Mouse (Mus musculus) embryo, embryonic 11.5 days (tissue): ENCODE results near the gene Cyp4a14.
"Not testable (repeated sequence)": the region's sequence is repeated elsewhere in the genome, so short reads cannot be mapped to it uniquely, and the experiment has no call there.

Experiments used
- DNase-seq: peaks from one replicate; pipeline ENCODE4 v3.0.0-alpha.2; 2012; ENCODE audit warnings: low read depth, low spot score

Gene Cyp4a14

DNA sequence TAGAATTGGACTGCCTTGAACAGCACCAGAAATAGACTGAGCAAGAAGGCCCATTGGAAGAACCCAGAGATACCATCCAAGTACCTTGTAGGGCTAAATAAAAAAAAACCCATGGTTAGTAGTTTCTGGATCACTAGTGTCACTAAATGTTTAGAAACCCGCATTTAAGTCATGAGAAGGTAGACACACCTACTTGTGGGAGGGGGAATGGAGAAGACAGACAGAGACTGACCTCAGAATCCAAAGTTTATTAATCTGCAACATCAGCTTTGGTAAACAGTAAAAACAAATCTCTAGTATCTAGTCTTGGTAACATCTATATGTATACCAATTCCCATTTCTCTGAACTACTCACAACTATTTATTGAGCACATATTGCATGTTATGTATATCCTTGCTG, at the start of gene Cyp4a14:
TSS of gene Cyp4a14 (minus strand) at position 142 of the 400 bp plus-strand sequence.
- DNase-seq: no peak

DNA sequence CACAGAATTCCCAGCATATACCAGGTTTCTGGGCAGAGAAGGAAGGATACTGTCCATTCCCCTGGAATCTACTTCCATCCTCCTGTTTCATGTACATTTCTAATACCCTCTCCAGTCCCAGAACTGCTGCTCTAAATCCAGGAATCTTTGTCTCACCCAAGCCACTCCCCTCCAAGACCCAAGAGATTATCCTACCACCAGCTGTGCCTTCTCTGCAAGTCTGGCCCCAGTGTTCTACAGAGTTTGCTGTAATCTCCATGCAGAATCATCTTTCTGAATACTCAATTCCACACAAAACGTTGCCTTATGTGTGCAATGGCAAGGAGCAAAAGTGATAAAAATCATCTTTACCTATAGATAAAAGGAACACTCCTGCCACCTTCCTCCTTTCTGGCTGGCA, 49.2 kb upstream of the Cyp4a14 start:
- DNase-seq: no peak

DNA sequence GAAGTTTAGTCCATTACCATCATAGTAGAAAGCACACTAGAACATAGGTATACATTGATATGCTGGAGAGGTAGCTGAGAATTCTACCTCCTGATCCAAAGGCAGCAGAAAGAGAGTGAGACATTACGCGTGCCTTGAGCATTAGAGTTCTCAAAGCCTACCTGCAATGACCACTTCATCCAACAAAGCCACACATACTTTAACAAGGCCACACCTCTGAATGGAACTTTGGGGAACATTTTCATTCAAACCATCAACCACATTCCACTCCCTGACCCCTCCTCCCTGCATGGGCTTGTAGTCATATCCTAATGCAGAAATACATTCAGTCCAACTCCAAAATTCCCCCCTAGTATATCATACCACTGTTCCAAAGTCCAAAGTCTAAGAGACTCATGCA, 25.8 kb upstream of the Cyp4a14 start:
- DNase-seq: no peak

DNA sequence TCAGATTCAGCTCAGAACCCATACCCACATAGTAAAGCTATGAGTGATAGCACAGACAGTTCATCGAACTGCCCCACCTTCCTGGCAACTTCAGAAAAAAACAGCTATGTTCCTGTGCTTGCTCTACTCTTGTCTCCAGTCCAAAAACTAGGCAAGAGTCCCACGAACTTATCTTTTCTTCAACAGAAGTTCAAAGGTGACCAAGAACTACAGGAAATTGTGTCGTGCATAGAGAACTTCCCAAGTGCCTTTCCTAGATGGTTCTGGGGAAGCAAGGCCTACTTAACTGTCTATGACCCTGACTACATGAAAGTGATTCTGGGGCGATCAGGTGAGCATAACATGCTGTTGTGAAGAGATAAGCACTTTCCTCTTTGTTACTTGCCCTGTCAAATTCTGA, 23.5 kb upstream of the Cyp4a14 start:
- no peak for DNase-seq

GRCm38 (mm10) chr4:115518000-115518399, 22.1 kb upstream of the Cyp4a14 start, which contains the start of gene Cyp4a10:
Gene Cyp4a10 (plus strand): TSS chr4:115518264.
- not testable (repeated sequence) for DNase-seq

DNA sequence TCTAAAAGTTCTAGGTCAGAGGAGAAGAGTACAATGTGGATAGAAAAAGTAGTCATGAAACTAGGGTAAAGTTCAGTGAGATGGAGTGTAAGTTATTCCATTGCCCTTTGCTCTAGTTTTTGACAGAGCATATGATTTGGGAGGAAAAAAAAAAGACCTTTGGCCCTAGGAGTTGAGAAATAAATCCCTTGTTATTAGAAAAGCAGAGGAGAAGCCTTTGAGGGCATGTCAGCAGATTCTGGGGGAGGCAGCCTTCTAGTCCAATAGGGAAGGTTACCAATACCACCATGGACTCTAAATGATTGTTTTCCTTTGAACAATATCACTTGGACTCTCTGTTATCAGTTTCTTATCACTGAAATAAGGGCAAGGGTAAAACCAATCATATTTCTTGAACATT, 18.0 kb upstream of the Cyp4a14 start:
- DNase-seq: not testable (repeated sequence)

DNA sequence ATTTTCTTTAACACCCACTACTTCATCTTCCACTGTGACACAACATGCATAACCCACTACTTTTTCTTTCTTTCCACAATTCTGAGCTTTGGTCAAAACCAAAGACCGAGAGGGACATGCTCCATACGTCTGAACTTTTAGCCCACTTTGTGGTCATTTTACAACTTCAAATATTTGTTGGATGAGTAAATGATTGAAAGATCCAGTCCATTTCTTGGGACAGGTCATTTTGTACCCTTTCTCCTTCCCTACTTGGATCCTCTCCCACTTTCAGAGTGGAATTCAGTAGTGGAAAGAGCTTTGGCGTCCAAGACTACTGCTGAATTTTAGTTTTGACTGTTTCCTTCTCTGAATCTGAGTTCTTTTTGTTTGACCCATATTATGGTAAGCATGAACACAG, 1.5 kb upstream of the Cyp4a14 start:
- no peak for DNase-seq

- no peak for DNase-seq
Observed at GRCm38 (mm10) chr4:115481006-115481652, 14.8 kb downstream of the Cyp4a14 start.

- peak; percentile 2 for DNase-seq
Observed at GRCm38 (mm10) chr4:115476051-115476450, 19.9 kb downstream of the Cyp4a14 start.

- not testable (repeated sequence) for DNase-seq
Observed at GRCm38 (mm10) chr4:115473585-115473984, 22.4 kb downstream of the Cyp4a14 start.

DNA sequence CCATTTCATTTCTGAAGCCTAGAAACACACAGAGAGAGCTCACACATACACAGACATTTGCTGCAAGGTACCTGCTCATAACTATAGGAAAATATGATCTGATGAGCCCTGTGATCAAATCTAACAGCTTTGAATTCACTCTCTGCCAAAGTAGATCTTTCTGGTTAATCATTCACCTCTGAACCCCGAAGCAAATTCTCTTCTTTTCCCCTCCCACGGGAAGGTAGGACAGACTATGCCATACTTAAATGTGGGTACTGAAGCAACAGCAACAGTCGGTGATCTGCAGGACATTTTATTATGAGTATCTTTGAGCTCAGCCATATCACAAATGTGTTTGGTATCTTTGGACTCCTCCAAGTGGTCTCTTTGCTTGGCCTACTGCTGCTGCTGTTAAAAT, 43.6 kb downstream of the Cyp4a14 start, which contains the start of gene Cyp4a30b:
TSS of gene Cyp4a30b (plus strand) at position 301 of the 400 bp plus-strand sequence.
- DNase-seq: no peak

GRCm38 (mm10) chr4:115450577-115451137, 45.3 kb downstream of the Cyp4a14 start:
- no peak for DNase-seq
